Mouse (Mus musculus) myocyte (in vitro differentiated cells): ENCODE measurements around the gene Sergef. TPM values are rescaled to one million over a fixed set of nuclear protein-coding genes. Genes with fewer than 3 reads are reported as not detected.
"Not testable (repeated sequence)": the region's sequence is repeated elsewhere in the genome, so short reads cannot be mapped to it uniquely, and the experiment has no call there.

ENCODE experiments used
- H3K27me3 ChIP-seq: one replicate; pipeline ENCODE4 v1.6.1; 2011; ENCODE audit not compliant: control insufficient read depth, insufficient read depth, insufficient read length
- H3K36me3 ChIP-seq: one replicate; pipeline ENCODE4 v1.6.1; 2011; ENCODE audit not compliant: control insufficient read depth, insufficient read depth
- H3K4me2 ChIP-seq: one replicate; pipeline ENCODE4 v1.6.1; 2011; ENCODE audit warnings: low read depth, control low read depth
- H3K4me3 ChIP-seq: one replicate; pipeline ENCODE4 v1.5.1; 2011; ENCODE audit warnings: mild to moderate bottlenecking, control low read depth, moderate library complexity
- H3K79me2 ChIP-seq: one replicate; pipeline ENCODE4 v1.6.1; 2011; ENCODE audit not compliant: control insufficient read depth, insufficient read depth
- H3ac ChIP-seq: one replicate; pipeline ENCODE4 v1.6.1; 2011; ENCODE audit not compliant: control insufficient read depth, insufficient read length
- CEBPB ChIP-seq: IDR thresholded peaks from 2 replicates; pipeline ENCODE4 v1.6.1; 2011; ENCODE audit warnings: mild to moderate bottlenecking, moderate library complexity; ENCODE audit not compliant: poor library complexity, insufficient read depth, severe bottlenecking
- E2F4 ChIP-seq: IDR thresholded peaks from one replicate; pipeline ENCODE4 v1.6.1; 2011; ENCODE audit warnings: mild to moderate bottlenecking, control low read depth, moderate library complexity; ENCODE audit not compliant: insufficient read depth
- MAX ChIP-seq: IDR thresholded peaks from one replicate; pipeline ENCODE4 v1.6.1; 2011; ENCODE audit warnings: low read depth, mild to moderate bottlenecking, control low read depth
- MYOD1 ChIP-seq, 3 experiments: IDR thresholded peaks; one replicate each; pipeline ENCODE4 v1.6.1; 2011; ENCODE audit warnings: control low read depth in 2 of 3, low read depth in 2 of 3, mild to moderate bottlenecking in 2 of 3, moderate library complexity in 1 of 3; ENCODE audit not compliant: insufficient read length in 2 of 3, control insufficient read depth in 1 of 3
- MYOG ChIP-seq, 3 experiments: IDR thresholded peaks; one replicate each; pipeline ENCODE4 v1.6.1; 2011; ENCODE audit warnings: control low read depth in 2 of 3, low read depth in 2 of 3, mild to moderate bottlenecking in 2 of 3; ENCODE audit not compliant: insufficient read length in 2 of 3, control insufficient read depth in 1 of 3, insufficient read depth in 1 of 3
- POLR2A ChIP-seq: IDR thresholded peaks from one replicate; pipeline ENCODE4 v1.6.1; 2011; ENCODE audit warnings: low read depth, mild to moderate bottlenecking, control low read depth, moderate library complexity; ENCODE audit not compliant: insufficient read length
- POLR2AphosphoS2 ChIP-seq: IDR thresholded peaks from one replicate; pipeline ENCODE4 v1.6.1; 2011; ENCODE audit warnings: low read depth, control low read depth; ENCODE audit not compliant: insufficient read length
- REST ChIP-seq: IDR thresholded peaks from one replicate; pipeline ENCODE4 v1.6.1; 2011; ENCODE audit warnings: mild to moderate bottlenecking, control low read depth, moderate library complexity; ENCODE audit not compliant: insufficient read depth, insufficient read length
- SRF ChIP-seq: IDR thresholded peaks from one replicate; pipeline ENCODE4 v1.6.1; 2011; ENCODE audit warnings: low read depth; ENCODE audit not compliant: control insufficient read depth, insufficient read length
- TCF12 ChIP-seq: IDR thresholded peaks from one replicate; pipeline ENCODE4 v1.6.1; 2011; ENCODE audit warnings: mild to moderate bottlenecking, control low read depth; ENCODE audit not compliant: poor library complexity, insufficient read depth, severe bottlenecking
- TCF3 ChIP-seq: IDR thresholded peaks from one replicate; pipeline ENCODE4 v1.6.1; 2011; ENCODE audit warnings: low read depth, control low read depth; ENCODE audit not compliant: insufficient read length
- USF1 ChIP-seq: IDR thresholded peaks from one replicate; pipeline ENCODE4 v1.6.1; 2011; ENCODE audit warnings: low read depth, mild to moderate bottlenecking, control low read depth, moderate library complexity
- polyA plus RNA-seq: library from polyadenylated mRNA; unstranded; fragments of >200 nt; fragmentation: generic; extraction: Trizol; gene quantifications from one replicate; pipeline ENCODE4 v1.2.1, GENCODE M21; 2012; ENCODE audit warnings: missing spikeins

The Sergef gene
- polyA plus RNA-seq, 1 experiment: 13.9 TPM

- no peak overlapping the region for H3K4me2 ChIP-seq
- H3K4me3 ChIP-seq: no peak overlapping the region
- no peak overlapping the region for H3ac ChIP-seq
- TF ChIP-seq E2F4: no peak
- no peak for TF ChIP-seq POLR2AphosphoS2
- TF ChIP-seq POLR2A: no peak
- no peak for TF ChIP-seq SRF
- no peak for TF ChIP-seq CEBPB
- no peak for TF ChIP-seq TCF12
- TF ChIP-seq MAX: no peak
- peaks cover 35% of the 10 kb centered on the region for H3K27me3 ChIP-seq
- no peaks in the 10 kb centered on the region for H3K36me3 ChIP-seq
- H3K79me2 ChIP-seq: no peaks in the 10 kb centered on the region
Measured at GRCm38 (mm10) chr7:46665236-46665635, 25.6 kb upstream of the Sergef start.

DNA sequence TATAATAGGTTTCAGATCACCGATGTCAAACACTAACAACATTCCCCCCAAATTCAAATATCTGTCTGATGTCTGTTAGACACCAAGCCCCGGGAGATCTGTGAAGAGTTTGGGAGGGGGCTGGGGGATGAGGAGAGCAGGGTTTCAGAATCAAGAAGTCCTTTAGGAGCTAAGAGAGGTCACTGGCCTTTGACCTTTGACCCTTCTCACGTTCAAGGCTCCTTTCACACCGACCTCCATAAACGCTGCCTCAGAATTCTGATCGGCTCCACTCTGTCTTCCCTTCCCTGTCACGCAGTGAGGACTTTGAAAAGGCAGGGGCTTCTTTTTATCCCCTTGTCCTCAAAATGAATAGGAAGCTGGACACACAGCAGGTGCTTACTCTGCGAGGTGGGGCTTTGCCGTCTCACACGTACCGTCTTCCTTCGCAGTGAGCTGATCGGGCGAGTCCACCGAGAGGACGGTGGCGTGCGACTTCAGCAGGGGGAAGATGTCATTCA lies 22.0 kb upstream of the Sergef start:
- no peaks in the 10 kb centered on the region for H3K36me3 ChIP-seq
- no peaks in the 10 kb centered on the region for H3K79me2 ChIP-seq
- TF ChIP-seq E2F4 (no peak), REST (no peak), TCF12 (no peak), CEBPB (no peak), MYOD1 (IDR thresholded peaks at IDR 0.05; ENCODE audit: control insufficient read depth in 1 of 3, insufficient read length in 2 of 3, low read depth in 2 of 3) (no peak), TCF3 (no peak), MYOG (IDR thresholded peaks at IDR 0.05; ENCODE audit: control insufficient read depth in 1 of 3, insufficient read depth in 1 of 3, insufficient read length in 2 of 3, low read depth in 2 of 3) (no peak), SRF (no peak), POLR2AphosphoS2 (no peak), POLR2A (no peak), MAX (no peak), USF1 (no peak)
- H3ac ChIP-seq: no peak overlapping the region
- H3K4me2 ChIP-seq: no peak overlapping the region
- H3K27me3 ChIP-seq: peaks cover 50% of the 10 kb centered on the region
- H3K4me3 ChIP-seq: no peak overlapping the region

GRCm38 (mm10) chr7:46652279-46652678 lies 12.7 kb upstream of the Sergef start:
- TF ChIP-seq REST (no peak), POLR2A (no peak)
- Histone ChIP-seq H3K4me2 (no peak overlapping the region), H3K27me3 (peaks cover 42% of the 10 kb centered on the region), H3ac (no peak overlapping the region), H3K79me2 (no peaks in the 10 kb centered on the region), H3K36me3 (no peaks in the 10 kb centered on the region), H3K4me3 (no peak overlapping the region)

DNA sequence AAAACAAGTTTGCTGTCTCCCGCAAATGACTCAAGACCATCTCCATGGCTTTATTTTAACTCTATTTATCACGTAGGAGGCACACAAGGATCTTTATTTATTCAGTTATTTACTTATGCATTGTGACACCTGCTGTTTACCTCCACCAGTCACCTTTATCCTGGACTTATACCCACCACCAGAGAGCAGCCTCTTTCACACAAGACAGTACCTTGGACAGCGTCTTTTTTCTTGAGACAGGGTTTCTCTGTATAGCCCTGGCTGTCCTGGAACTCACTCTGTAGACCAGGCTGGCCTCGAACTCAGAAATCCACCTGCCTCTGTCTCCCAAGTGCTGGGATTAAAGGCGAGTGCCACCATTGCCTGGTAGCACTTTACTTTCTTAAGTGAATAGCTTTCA lies 10.6 kb upstream of the Sergef start:
- H3K4me2 ChIP-seq, H3ac ChIP-seq, H3K36me3 ChIP-seq, H3K4me3 ChIP-seq, H3K79me2 ChIP-seq: not testable (repeated sequence)
- peaks cover 32% of the 10 kb centered on the region for H3K27me3 ChIP-seq
- peak; percentile 34 for TF ChIP-seq REST

GRCm38 (mm10) chr7:46648431-46649140 lies 9.0 kb upstream of the Sergef start:
- Histone ChIP-seq H3K4me3 (no peak overlapping the region), H3ac (no peak overlapping the region), H3K4me2 (no peak overlapping the region), H3K36me3 (no peaks in the 10 kb centered on the region), H3K27me3 (peaks cover 17% of the 10 kb centered on the region), H3K79me2 (no peaks in the 10 kb centered on the region)
- TF ChIP-seq REST (no peak), MYOD1 (IDR thresholded peaks at IDR 0.05; ENCODE audit: control insufficient read depth in 1 of 3, insufficient read length in 2 of 3, low read depth in 2 of 3) (no peak), MAX (no peak), CEBPB (no peak), USF1 (no peak), POLR2AphosphoS2 (no peak), SRF (no peak), POLR2A (no peak), TCF12 (no peak), TCF3 (no peak), MYOG (IDR thresholded peaks at IDR 0.05; ENCODE audit: control insufficient read depth in 1 of 3, insufficient read depth in 1 of 3, insufficient read length in 2 of 3, low read depth in 2 of 3) (no peak), E2F4 (no peak)
